Mouse (Mus musculus) inflammation-experienced regulatory T-cells, adult 6 months (primary cell): ENCODE measurements at regions not wholly inside any gene's neighbourhood (a gene's known extent, or its start where the extent isn't known, plus 50 kb on each side); places are given as distances from the start of the nearest gene placed in this dataset.

Source experiments
- ATAC-seq: one replicate; pipeline ENCODE4 v1.8.0; 2017

GRCm38 (mm10) chr13:116795041-116795440 is 230.3 kb downstream of the Parp8 start:
- ATAC-seq = no peak

- ATAC-seq = no peak
Measured at GRCm38 (mm10) chr13:116781616-116782015, 243.7 kb downstream of the Parp8 start.

DNA sequence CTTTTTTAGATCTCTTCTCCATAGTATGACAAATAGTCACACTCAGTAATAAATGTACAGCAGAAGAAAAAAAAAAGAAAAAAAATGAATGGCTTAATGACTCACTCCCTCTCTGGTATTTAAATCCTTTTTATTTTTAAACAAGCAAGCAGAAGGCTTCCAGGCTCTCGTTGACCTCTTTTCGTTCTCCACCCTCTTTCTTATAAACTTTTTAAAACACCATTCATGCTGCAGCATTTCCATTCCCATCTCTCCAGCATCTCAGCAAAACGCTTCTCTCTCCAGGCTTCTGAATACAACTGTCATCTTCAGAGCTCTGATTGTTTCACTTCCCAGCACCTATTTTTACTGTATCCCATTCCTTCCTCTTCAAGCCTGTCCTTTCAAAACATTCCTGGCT is 259.8 kb downstream of the Parp8 start:
- ATAC-seq = no peak

- no peak for ATAC-seq
Measured at GRCm38 (mm10) chr13:116759912-116760311, 265.4 kb downstream of the Parp8 start.

GRCm38 (mm10) chr13:116740825-116741224 is 284.5 kb downstream of the Parp8 start:
- no peak for ATAC-seq

- no peak for ATAC-seq
Measured at GRCm38 (mm10) chr13:116723361-116724153, 301.8 kb downstream of the Parp8 start.

DNA sequence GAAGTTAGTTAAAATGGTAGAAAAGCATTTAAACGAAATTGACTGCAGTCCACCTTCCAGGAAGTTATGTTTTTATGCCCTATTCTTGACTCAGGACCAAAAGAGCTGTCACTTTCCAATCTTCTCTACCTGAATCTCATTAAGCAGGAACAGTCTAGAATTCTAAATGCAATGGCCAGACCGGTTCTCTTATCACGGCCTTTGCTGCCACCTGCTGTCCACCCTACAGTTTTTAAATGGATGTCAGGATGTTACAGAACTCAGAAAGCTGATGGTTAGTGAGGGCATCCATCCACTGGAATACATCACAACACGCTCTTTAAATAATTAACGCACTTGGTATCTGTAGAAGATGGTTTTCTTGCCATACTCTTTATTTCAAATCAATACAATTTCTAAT is 310.5 kb downstream of the Parp8 start:
- no peak for ATAC-seq

DNA sequence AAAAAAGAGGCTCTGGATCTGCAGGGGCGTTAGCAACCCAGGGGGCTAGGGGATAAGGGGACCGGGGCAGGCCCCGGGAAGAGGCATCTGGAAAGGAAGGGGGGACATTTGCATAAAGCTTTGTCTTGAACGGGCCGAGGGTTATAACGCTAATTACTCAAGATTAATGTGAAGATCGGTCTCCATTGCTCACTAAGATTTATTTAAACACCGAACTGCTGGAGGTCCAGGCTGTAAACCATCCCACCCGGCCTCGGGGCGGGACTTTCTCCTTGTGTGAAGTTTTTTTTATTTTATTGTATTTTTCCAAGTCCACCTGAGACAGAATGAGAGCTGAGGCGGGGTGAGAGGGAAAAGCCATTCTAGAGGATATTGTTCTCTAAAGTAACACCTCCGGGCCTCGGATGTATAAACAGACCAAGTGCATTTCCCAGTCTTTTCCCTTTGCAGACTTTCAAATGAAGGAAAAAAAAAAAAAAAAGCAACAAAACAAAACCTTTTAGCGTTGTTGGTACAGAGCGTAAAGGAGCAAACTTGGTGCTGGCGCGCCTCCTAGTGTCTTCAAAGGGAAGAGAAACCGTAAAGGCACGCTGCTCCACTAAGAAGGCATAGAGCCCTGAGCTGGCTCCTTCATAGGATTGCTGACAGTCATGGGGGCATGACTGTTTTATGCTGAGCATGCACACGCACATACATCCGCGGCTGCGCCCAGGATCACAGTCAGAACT is 313.3 kb downstream of the Parp8 start:
- peak; percentile 67 for ATAC-seq

DNA sequence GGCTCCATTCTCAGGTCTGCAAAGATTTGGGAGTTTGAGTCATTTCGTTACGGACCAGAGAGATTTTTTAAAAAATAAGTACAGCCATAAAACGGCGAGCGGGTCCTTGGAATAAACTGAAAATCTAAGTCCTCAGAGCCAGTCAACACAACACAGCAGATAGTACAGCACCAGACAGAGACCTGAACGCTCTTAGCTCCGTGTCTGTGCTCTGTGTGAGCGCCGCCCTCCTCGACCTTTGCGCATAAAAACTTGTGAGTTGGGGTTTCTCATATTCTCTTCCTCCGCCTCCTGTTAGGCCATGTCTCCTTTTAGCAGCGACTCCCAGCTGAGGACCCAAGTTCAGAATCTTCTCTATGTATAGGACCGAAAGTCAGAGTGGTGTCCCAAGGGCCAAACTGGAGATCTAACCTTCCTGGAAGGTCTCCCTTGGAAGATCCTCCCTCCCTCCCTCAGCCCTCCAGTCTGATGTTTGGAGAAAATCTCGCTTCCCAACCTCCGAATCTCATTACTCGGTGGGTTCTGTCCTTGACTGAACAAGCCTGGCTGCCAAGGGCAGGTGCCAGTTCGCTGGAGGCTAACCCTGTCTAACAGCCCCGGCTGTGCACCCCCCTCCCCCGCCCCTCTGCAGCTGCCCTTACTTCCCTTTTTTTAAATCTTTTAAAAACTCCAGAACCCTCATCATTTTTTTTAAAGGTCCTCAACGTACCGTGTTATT is 314.0 kb downstream of the Parp8 start:
- no peak for ATAC-seq

DNA sequence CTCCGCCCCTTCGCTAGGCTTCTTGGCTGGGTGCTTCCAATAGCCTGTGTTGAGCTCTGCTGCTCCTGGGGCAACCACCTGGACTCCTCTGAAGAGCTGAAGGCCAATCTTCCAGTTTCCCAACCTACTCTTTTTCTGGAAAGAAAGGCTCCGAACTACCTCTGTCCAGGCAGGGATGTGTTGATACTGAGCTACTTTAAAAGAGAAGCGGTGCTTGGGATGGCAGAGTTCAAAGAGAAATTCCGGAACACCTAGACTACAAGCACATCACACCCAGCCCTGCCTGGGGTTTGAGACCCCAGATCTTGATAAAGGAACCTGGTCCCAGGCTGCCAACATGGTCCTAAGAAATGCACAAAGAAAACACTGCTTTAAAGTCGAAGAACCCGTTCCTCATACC is 315.7 kb downstream of the Parp8 start:
- no peak for ATAC-seq

- ATAC-seq = no peak
Measured at GRCm38 (mm10) chr13:116708846-116709245, 316.5 kb downstream of the Parp8 start.

GRCm38 (mm10) chr13:116708456-116708780 is 316.9 kb downstream of the Parp8 start:
- ATAC-seq = no peak

GRCm38 (mm10) chr13:116707621-116708455 is 317.5 kb downstream of the Parp8 start:
- ATAC-seq = no peak

GRCm38 (mm10) chr13:116706401-116707330 is 318.7 kb downstream of the Parp8 start:
- ATAC-seq = no peak

DNA sequence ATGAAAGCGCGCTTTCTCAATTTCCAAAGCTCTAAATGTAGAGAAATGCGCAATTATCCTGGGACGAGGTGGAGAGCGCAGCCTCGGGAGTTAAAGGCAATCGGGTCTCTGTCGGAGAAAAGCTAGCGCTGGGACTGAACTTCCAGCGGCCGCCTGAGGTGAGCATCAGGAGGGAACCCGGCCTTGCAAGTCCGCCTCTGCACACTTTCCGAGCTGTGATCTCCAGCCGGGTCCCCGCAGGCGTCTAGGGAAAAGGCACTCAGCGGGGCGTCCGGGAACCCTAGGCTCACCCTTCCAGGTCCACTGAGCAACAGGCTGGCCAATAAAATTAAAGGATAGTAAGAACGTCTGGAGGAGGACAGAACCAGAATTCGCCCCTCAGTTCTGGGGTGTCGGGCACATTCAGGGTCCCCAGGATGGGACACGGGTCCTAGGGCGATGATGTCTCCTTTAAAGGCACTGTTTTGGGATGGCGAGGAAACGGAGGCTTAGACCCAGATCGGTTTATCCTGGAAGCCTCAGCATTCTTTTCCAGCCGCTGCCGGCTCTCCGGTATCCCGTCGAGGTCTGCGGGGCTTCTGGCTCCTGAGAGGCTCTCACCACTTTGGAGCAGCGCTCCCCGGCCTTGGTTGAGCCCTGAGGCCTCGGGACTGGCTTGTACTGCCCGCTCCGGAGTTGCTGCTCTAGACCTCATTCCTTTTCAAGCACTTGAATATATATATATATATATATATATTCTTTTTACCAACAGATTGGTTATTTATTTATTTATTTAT is 319.5 kb downstream of the Parp8 start:
- ATAC-seq = no peak

- ATAC-seq = no peak
Measured at GRCm38 (mm10) chr13:116688714-116689113, 336.6 kb downstream of the Parp8 start.
